Mouse (Mus musculus) limb, embryonic 14.5 days (tissue): Measurements from ENCODE around the gene Pml. TPM values are rescaled to one million over a fixed set of nuclear protein-coding genes. Genes with fewer than 3 reads are reported as not detected.

Experiments used
- ATAC-seq: fragments of 200-750 bp; cut with Nextera tagmentation; 2 replicates; pipeline ENCODE4 v1.8.0; 2017; ENCODE audit warnings: low read depth, moderate number of reproducible peaks, moderate TSS enrichment; ENCODE audit not compliant: low FRiP score
- DNase-seq: peaks from one replicate; pipeline ENCODE4 v3.0.0-alpha.2; 2015; ENCODE audit warnings: low spot score
- H3K27ac ChIP-seq: fragments of 300-500 bp; sonication (generic); replicated peaks from 2 replicates; pipeline ENCODE4 v1.5.1; 2014; ENCODE audit warnings: low read depth, mild to moderate bottlenecking, low read length, moderate library complexity, mixed read lengths
- H3K27me3 ChIP-seq: fragments of 300-500 bp; sonication (generic); 2 replicates; pipeline ENCODE4 v1.6.1; 2014; ENCODE audit warnings: low read length, mixed read lengths; ENCODE audit not compliant: control insufficient read depth, insufficient read depth
- H3K36me3 ChIP-seq: fragments of 300-500 bp; sonication (generic); 2 replicates; pipeline ENCODE4 v1.6.1; 2014; ENCODE audit warnings: mild to moderate bottlenecking, low read length, moderate library complexity, mixed read lengths; ENCODE audit not compliant: control insufficient read depth, insufficient read depth
- H3K4me1 ChIP-seq: fragments of 300-500 bp; sonication (generic); 2 replicates; pipeline ENCODE4 v1.6.1; 2014; ENCODE audit warnings: antibody characterized with exemption, low read length, mixed read lengths; ENCODE audit not compliant: control insufficient read depth, insufficient read depth
- H3K4me2 ChIP-seq: fragments of 300-500 bp; sonication (generic); replicated peaks from 2 replicates; pipeline ENCODE4 v1.6.1; 2014; ENCODE audit warnings: low read depth, mild to moderate bottlenecking, low read length, moderate library complexity; ENCODE audit not compliant: severe bottlenecking
- H3K4me3 ChIP-seq: fragments of 300-500 bp; sonication (generic); replicated peaks from 2 replicates; pipeline ENCODE4 v1.5.1; 2014; ENCODE audit warnings: low read length
- H3K9ac ChIP-seq: fragments of 300-500 bp; sonication (generic); 2 replicates; pipeline ENCODE4 v1.6.1; 2014; ENCODE audit warnings: mild to moderate bottlenecking, low read depth, low read length, moderate library complexity; ENCODE audit not compliant: severe bottlenecking
- H3K9me3 ChIP-seq: fragments of 300-500 bp; sonication (generic); 2 replicates; pipeline ENCODE4 v1.6.1; 2016; ENCODE audit warnings: low read length; ENCODE audit not compliant: control insufficient read depth
- POLR2A ChIP-seq: fragments of 200-500 bp; IDR thresholded peaks from 2 replicates; pipeline ENCODE4 v1.8.0; 2012; ENCODE audit warnings: inconsistent platforms, mild to moderate bottlenecking, moderate library complexity, borderline replicate concordance; ENCODE audit not compliant: insufficient read depth, insufficient read length; ENCODE audit errors: extremely low read depth
- WGBS: fragments of 180-500 bp; shearing (Covaris S2); extraction: QIAGEN DNeasy Blood & Tissue Kit; methylation state at CpG from one replicate; pipeline ENCODE4 v1.1.7; 2014; 5-methylcytosine and 5-hydroxymethylcytosine counted together
- microRNA-seq: library from miRNA; unstranded; fragments of <30 nt; microRNA quantifications from one replicate; pipeline ENCODE4, GENCODE M21; 2016
- polyA plus RNA-seq, 2 experiments: library from polyadenylated mRNA; depleted of rRNA in 1 of 2; stranded (reverse) in 1 of 2; unstranded in 1 of 2; fragments of >200 nt; fragmentation: Nextera tagmentation in 1 of 2; extraction: Ambion mirVana in 1 of 2; gene quantifications; 2 replicates each; pipeline versions ENCODE4 v1.2.1 to v1.2.3; 2012 to 2014

Pml gene
- polyA plus RNA-seq, 2 experiments, result 15.4 to 22.4 TPM

- Histone ChIP-seq H3K27ac (no peak overlapping the region), H3K27me3 (no peaks in the 10 kb centered on the region), H3K36me3 (no peaks in the 10 kb centered on the region), H3K4me2 (no peak overlapping the region), H3K4me3 (no peak overlapping the region), H3K9ac (no peak overlapping the region), H3K4me1 (peaks cover 11% of the 10 kb centered on the region), H3K9me3 (no peaks in the 10 kb centered on the region)
- no peak for TF ChIP-seq POLR2A
- no peak for DNase-seq
- 68% methylated on average over 2 of the region's 2 CpGs for WGBS
- no peak for ATAC-seq
Observed at GRCm38 (mm10) chr9:58172863-58173262, 76.7 kb downstream of the Pml start.

- H3K27ac ChIP-seq, result no peak overlapping the region
- no peak overlapping the region for H3K4me3 ChIP-seq
- no peak overlapping the region for H3K4me2 ChIP-seq
- no peaks in the 10 kb centered on the region for H3K36me3 ChIP-seq
- WGBS, result 71% methylated on average over 6 of the region's 6 CpGs
- ATAC-seq (0 out of 2 replicates have a peak, but pooled peaks have one; percentile 1), DNase-seq (no peak)
- no peak for TF ChIP-seq POLR2A
- H3K9ac ChIP-seq, result no peak overlapping the region
- no peaks in the 10 kb centered on the region for H3K9me3 ChIP-seq
- peaks cover 2% of the 10 kb centered on the region; the same call in 1 of the 2 replicates for H3K4me1 ChIP-seq
- no peaks in the 10 kb centered on the region for H3K27me3 ChIP-seq
Observed at GRCm38 (mm10) chr9:58169426-58169825, 80.2 kb downstream of the Pml start.

- peak; percentile 51 for DNase-seq
- WGBS, result 54% methylated on average over 3 of the region's 3 CpGs
- Histone ChIP-seq H3K4me2 (no peak overlapping the region), H3K36me3 (no peaks in the 10 kb centered on the region), H3K9me3 (no peaks in the 10 kb centered on the region), H3K27me3 (no peaks in the 10 kb centered on the region), H3K4me1 (0 out of 2 replicates have a peak, but pooled peaks cover 2% of the 10 kb centered on the region), H3K4me3 (no peak overlapping the region), H3K27ac (no peak overlapping the region), H3K9ac (no peak overlapping the region)
- TF ChIP-seq POLR2A, result no peak
- peak; percentile 89 for ATAC-seq
Observed at GRCm38 (mm10) chr9:58168880-58169279, 80.7 kb downstream of the Pml start.

Small RNA genes within 50 kb of the gene (microRNA-seq; reads per million reads assigned to microRNA genes)
- gene Mir6385, result not detected

Other genes with a start within 250 kb of the Pml start
- gene Cyp11a1, start 243.4 kb downstream of the Pml start, polyA plus RNA-seq (2012; rRNA removed), result 3.3 and 3.5 TPM in 2 replicates
- 4.5 and 5.7 TPM in 2 replicates for gene Cyp11a1, start 243.4 kb downstream of the Pml start, polyA plus RNA-seq (2014; fragmentation: Nextera tagmentation; extraction: Ambion mirVana)
- 22.0 and 33.8 TPM in 2 replicates for gene Stra6, start 186.0 kb downstream of the Pml start, polyA plus RNA-seq (2012; rRNA removed)
- gene Stra6, start 186.0 kb downstream of the Pml start, polyA plus RNA-seq (2014; fragmentation: Nextera tagmentation; extraction: Ambion mirVana), result 13.1 and 16.6 TPM in 2 replicates
- 0.11 and 0.24 TPM in 2 replicates for gene Ccdc33, start 131.0 kb downstream of the Pml start, polyA plus RNA-seq (2012; rRNA removed)
- 0.44 TPM in 1 of 2 replicates, not detected in the other for gene Ccdc33, start 131.0 kb downstream of the Pml start, polyA plus RNA-seq (2014; fragmentation: Nextera tagmentation; extraction: Ambion mirVana)
- 493 and 711 TPM in 2 replicates for gene Islr, start 45.5 kb downstream of the Pml start, polyA plus RNA-seq (2012; rRNA removed)
- gene Islr, start 45.5 kb downstream of the Pml start, polyA plus RNA-seq (2014; fragmentation: Nextera tagmentation; extraction: Ambion mirVana), result 143 and 153 TPM in 2 replicates
- 12.2 and 24.8 TPM in 2 replicates for gene Islr2, start 45.5 kb downstream of the Pml start, polyA plus RNA-seq (2012; rRNA removed)
- 1.7 and 2.7 TPM in 2 replicates for gene Islr2, start 45.5 kb downstream of the Pml start, polyA plus RNA-seq (2014; fragmentation: Nextera tagmentation; extraction: Ambion mirVana)
- gene Stoml1, start 3.4 kb upstream of the Pml start, polyA plus RNA-seq (2012; rRNA removed), result 47.2 and 57.5 TPM in 2 replicates
- 28.7 and 30.4 TPM in 2 replicates for gene Stoml1, start 3.4 kb upstream of the Pml start, polyA plus RNA-seq (2014; fragmentation: Nextera tagmentation; extraction: Ambion mirVana)
- gene Loxl1, start 63.4 kb upstream of the Pml start, polyA plus RNA-seq (2012; rRNA removed), result 86.6 and 125 TPM in 2 replicates
- 80.7 and 88.4 TPM in 2 replicates for gene Loxl1, start 63.4 kb upstream of the Pml start, polyA plus RNA-seq (2014; fragmentation: Nextera tagmentation; extraction: Ambion mirVana)
- gene Tbc1d21, start 120.7 kb upstream of the Pml start, polyA plus RNA-seq (2012; rRNA removed), result 0.05 TPM in 1 of 2 replicates, not detected in the other
- not detected in 2 replicates for gene Tbc1d21, start 120.7 kb upstream of the Pml start, polyA plus RNA-seq (2014; fragmentation: Nextera tagmentation; extraction: Ambion mirVana)
- gene Insyn1, start 238.8 kb upstream of the Pml start, polyA plus RNA-seq (2012; rRNA removed), result 23.9 and 28.1 TPM in 2 replicates
- gene Insyn1, start 238.8 kb upstream of the Pml start, polyA plus RNA-seq (2014; fragmentation: Nextera tagmentation; extraction: Ambion mirVana), result 6.5 and 8.2 TPM in 2 replicates